Mouse (Mus musculus) intestine, postnatal 0 days (tissue): Measurements from ENCODE around the gene Kctd5. TPM values are rescaled to one million over a fixed set of nuclear protein-coding genes. Genes with fewer than 3 reads are reported as not detected.
"Not testable (repeated sequence)": the region's sequence is repeated elsewhere in the genome, so short reads cannot be mapped to it uniquely, and the experiment has no call there.

ENCODE experiments used
- ATAC-seq: fragments of 200-750 bp; cut with Nextera tagmentation; 2 replicates; pipeline ENCODE4 v1.8.0; 2017; ENCODE audit warnings: mild to moderate bottlenecking, moderate TSS enrichment, moderate library complexity
- H3K27ac ChIP-seq: fragments of 300-500 bp; sonication (generic); 2 replicates; pipeline ENCODE4 v1.5.1; 2014; ENCODE audit warnings: mild to moderate bottlenecking, low read depth, low read length, moderate library complexity
- H3K27me3 ChIP-seq: fragments of 300-500 bp; sonication (generic); replicated peaks from 2 replicates; pipeline ENCODE4 v1.6.1; 2014; ENCODE audit warnings: low read length, mixed read lengths; ENCODE audit not compliant: control insufficient read depth, insufficient read depth
- H3K36me3 ChIP-seq: fragments of 300-500 bp; sonication (generic); 2 replicates; pipeline ENCODE4 v1.6.1; 2014; ENCODE audit warnings: mild to moderate bottlenecking, moderate library complexity; ENCODE audit not compliant: control insufficient read depth, insufficient read depth
- H3K4me1 ChIP-seq: fragments of 300-500 bp; sonication (generic); replicated peaks from 2 replicates; pipeline ENCODE4 v1.6.1; 2014; ENCODE audit warnings: antibody characterized with exemption, low read length, mixed read lengths; ENCODE audit not compliant: control insufficient read depth, insufficient read depth
- H3K4me2 ChIP-seq: fragments of 300-500 bp; sonication (generic); replicated peaks from 2 replicates; pipeline ENCODE4 v1.6.1; 2014; ENCODE audit warnings: low read depth, mild to moderate bottlenecking, moderate library complexity
- H3K4me3 ChIP-seq: fragments of 300-500 bp; sonication (generic); 2 replicates; pipeline ENCODE4 v1.5.1; 2014; ENCODE audit warnings: low read depth, low read length
- H3K9ac ChIP-seq: fragments of 300-500 bp; sonication (generic); 2 replicates; pipeline ENCODE4 v1.6.1; 2014; ENCODE audit warnings: mild to moderate bottlenecking, low read depth, low read length
- H3K9me3 ChIP-seq: fragments of 300-500 bp; sonication (generic); 2 replicates; pipeline ENCODE4 v1.6.1; 2016; ENCODE audit warnings: mixed run types; ENCODE audit not compliant: control insufficient read depth
- CTCF ChIP-seq: sonication (generic); IDR thresholded peaks from 2 replicates; pipeline ENCODE4 v1.5.1; 2016; ENCODE audit warnings: low read depth, mild to moderate bottlenecking, control low read depth, antibody characterized with exemption, moderate library complexity
- WGBS: fragments of 180-500 bp; shearing (Covaris S2); extraction: QIAGEN DNeasy Blood & Tissue Kit; methylation state at CpG from one replicate; pipeline ENCODE4 v1.1.7; 2014; 5-methylcytosine and 5-hydroxymethylcytosine counted together
- polyA plus RNA-seq: library from polyadenylated mRNA; unstranded; fragments of >200 nt; fragmentation: Nextera tagmentation; extraction: Ambion mirVana; gene quantifications from 2 replicates; pipeline ENCODE4 v1.2.1, GENCODE M21; 2015

Gene Kctd5
- polyA plus RNA-seq, 1 experiment from 2014 or later, result 58.5 TPM

GRCm38 (mm10) chr17:24098354-24098753 lies 25.1 kb upstream of the Kctd5 start:
- Histone ChIP-seq H3K27ac (no peak overlapping the region), H3K4me2 (no peak overlapping the region), H3K9me3 (no peaks in the 10 kb centered on the region), H3K4me1 (no peaks in the 10 kb centered on the region), H3K36me3 (peaks cover 45% of the 10 kb centered on the region), H3K27me3 (no peaks in the 10 kb centered on the region), H3K9ac (no peak overlapping the region), H3K4me3 (no peak overlapping the region)
- TF ChIP-seq CTCF, result no peak
- ATAC-seq, result no peak
- 94% methylated on average over 4 of the region's 4 CpGs for WGBS

- peaks cover 69% of the 10 kb centered on the region for H3K36me3 ChIP-seq
- ATAC-seq, result no peak
- no peak overlapping the region for H3K9ac ChIP-seq
- H3K27me3 ChIP-seq, result no peaks in the 10 kb centered on the region
- 95% methylated on average over 1 of the region's 1 CpGs for WGBS
- H3K4me1 ChIP-seq, result no peaks in the 10 kb centered on the region
- TF ChIP-seq CTCF, result no peak
- H3K4me3 ChIP-seq, result no peak overlapping the region
- no peaks in the 10 kb centered on the region for H3K9me3 ChIP-seq
- no peak overlapping the region for H3K4me2 ChIP-seq
- no peak overlapping the region for H3K27ac ChIP-seq
Observed at GRCm38 (mm10) chr17:24090575-24090974, 17.3 kb upstream of the Kctd5 start.

GRCm38 (mm10) chr17:24086399-24086798 lies 13.1 kb upstream of the Kctd5 start:
- peaks cover 66% of the 10 kb centered on the region for H3K36me3 ChIP-seq
- not testable (repeated sequence) for ATAC-seq, H3K27me3 ChIP-seq, H3K4me3 ChIP-seq, H3K9me3 ChIP-seq, H3K27ac ChIP-seq, H3K9ac ChIP-seq, H3K4me1 ChIP-seq, H3K4me2 ChIP-seq
- WGBS, result 63% methylated on average over 4 of the region's 4 CpGs

- H3K27ac ChIP-seq, result no peak overlapping the region
- no peak overlapping the region for H3K9ac ChIP-seq
- H3K27me3 ChIP-seq, result no peaks in the 10 kb centered on the region
- H3K9me3 ChIP-seq, result no peaks in the 10 kb centered on the region
- H3K4me1 ChIP-seq, result no peaks in the 10 kb centered on the region
- no peak overlapping the region for H3K4me2 ChIP-seq
- 56% methylated on average over 1 of the region's 1 CpGs for WGBS
- peaks cover 61% of the 10 kb centered on the region for H3K36me3 ChIP-seq
- H3K4me3 ChIP-seq, result no peak overlapping the region
- no peak for TF ChIP-seq CTCF
- no peak for ATAC-seq
Observed at GRCm38 (mm10) chr17:24084593-24084992, 11.3 kb upstream of the Kctd5 start.

GRCm38 (mm10) chr17:24077101-24077500 lies 3.8 kb upstream of the Kctd5 start:
- Histone ChIP-seq H3K9me3 (no peaks in the 10 kb centered on the region), H3K27ac (no peak overlapping the region), H3K27me3 (no peaks in the 10 kb centered on the region), H3K4me3 (no peak overlapping the region), H3K36me3 (peaks cover 39% of the 10 kb centered on the region), H3K4me1 (no peaks in the 10 kb centered on the region), H3K9ac (no peak overlapping the region), H3K4me2 (no peak overlapping the region)
- ATAC-seq, result no peak
- no peak for TF ChIP-seq CTCF
- 88% methylated on average over 2 of the region's 2 CpGs for WGBS

GRCm38 (mm10) chr17:24069531-24069930 lies 3.8 kb downstream of the Kctd5 start:
- TF ChIP-seq CTCF, result no peak
- Histone ChIP-seq H3K4me1 (no peaks in the 10 kb centered on the region), H3K4me2 (no peak overlapping the region), H3K36me3 (peaks cover 6% of the 10 kb centered on the region; the same call in 1 of the 2 replicates), H3K27ac (no peak overlapping the region), H3K4me3 (no peak overlapping the region), H3K9me3 (no peaks in the 10 kb centered on the region), H3K9ac (no peak overlapping the region), H3K27me3 (no peaks in the 10 kb centered on the region)
- no peak for ATAC-seq
- WGBS, result 73% methylated on average over 3 of the region's 3 CpGs

- TF ChIP-seq CTCF, result no peak
- no peaks in the 10 kb centered on the region for H3K9me3 ChIP-seq
- no peak overlapping the region for H3K27ac ChIP-seq
- H3K4me1 ChIP-seq, result no peaks in the 10 kb centered on the region
- H3K27me3 ChIP-seq, result no peaks in the 10 kb centered on the region
- H3K4me3 ChIP-seq, result no peak overlapping the region
- peaks cover 13% of the 10 kb centered on the region for H3K36me3 ChIP-seq
- H3K4me2 ChIP-seq, result no peak overlapping the region
- no peak overlapping the region for H3K9ac ChIP-seq
- ATAC-seq, result no peak
- 83% methylated on average over 5 of the region's 5 CpGs for WGBS
Observed at GRCm38 (mm10) chr17:24068271-24068670, 5.0 kb downstream of the Kctd5 start.
